Mouse (Mus musculus): ENCODE data around the gene 4933434E20Rik. TPM values are rescaled to one million over a fixed set of nuclear protein-coding genes. Genes with fewer than 3 reads are reported as not detected.

4933434E20Rik gene
- polyA plus RNA-seq (2014; fragmentation: Nextera tagmentation; extraction: Ambion mirVana): 144 TPM in 2 replicates

DNA sequence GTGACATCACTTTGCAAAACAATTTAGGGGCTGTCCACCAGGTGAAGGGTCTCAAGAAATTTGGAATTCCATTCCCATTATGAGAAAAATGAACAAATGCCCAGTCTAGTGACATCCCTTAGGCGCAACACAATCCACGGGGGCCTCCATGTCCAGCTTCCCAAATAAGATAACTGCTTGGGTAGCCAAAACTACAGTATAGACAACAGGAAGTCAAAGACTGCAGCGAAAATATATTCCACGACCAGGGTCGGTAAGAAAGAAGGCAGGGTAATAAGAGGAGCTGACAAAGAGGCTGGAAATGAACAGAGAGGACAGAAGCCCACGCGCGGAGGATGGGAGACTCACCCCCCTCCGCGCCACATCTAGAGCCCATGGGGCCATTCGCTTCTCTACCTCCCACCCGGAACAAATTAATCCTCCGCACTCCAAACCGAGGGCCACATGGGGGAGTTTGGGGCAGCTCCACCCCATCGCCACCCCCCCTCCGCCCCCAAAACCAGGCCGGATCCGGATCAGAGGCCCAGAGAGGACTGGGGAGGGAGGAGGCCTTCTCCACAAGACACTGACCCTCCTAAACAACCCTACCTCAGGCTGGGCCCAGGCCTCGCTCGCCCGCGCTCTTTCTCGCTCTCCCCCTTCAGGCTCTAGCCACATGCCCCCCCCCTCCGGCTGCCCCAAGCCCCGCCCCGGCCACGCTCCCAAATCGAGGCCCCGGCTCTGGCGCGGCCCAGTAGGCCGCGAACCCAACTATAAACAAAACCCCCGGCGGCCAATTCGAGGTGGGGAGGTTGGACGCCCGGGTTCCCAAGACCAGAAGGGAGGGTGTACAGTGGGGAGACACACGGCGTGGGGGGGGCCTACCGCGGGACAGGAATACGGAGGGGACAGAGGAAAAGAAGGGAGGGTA, at the start of gene 4933434E20Rik:
Gene 4933434E20Rik (plus strand): TSS at position 196 of the 910 bp plus-strand sequence.
- peak within 1 kb of the TSS; percentile 76 for H3K4me2 ChIP-seq (ENCODE audit: low read depth, low read length)
- ATAC-seq (ENCODE audit: low read depth) (peak; percentile 71), DNase-seq (ENCODE audit: low spot score) (peak; percentile 67)

DNA sequence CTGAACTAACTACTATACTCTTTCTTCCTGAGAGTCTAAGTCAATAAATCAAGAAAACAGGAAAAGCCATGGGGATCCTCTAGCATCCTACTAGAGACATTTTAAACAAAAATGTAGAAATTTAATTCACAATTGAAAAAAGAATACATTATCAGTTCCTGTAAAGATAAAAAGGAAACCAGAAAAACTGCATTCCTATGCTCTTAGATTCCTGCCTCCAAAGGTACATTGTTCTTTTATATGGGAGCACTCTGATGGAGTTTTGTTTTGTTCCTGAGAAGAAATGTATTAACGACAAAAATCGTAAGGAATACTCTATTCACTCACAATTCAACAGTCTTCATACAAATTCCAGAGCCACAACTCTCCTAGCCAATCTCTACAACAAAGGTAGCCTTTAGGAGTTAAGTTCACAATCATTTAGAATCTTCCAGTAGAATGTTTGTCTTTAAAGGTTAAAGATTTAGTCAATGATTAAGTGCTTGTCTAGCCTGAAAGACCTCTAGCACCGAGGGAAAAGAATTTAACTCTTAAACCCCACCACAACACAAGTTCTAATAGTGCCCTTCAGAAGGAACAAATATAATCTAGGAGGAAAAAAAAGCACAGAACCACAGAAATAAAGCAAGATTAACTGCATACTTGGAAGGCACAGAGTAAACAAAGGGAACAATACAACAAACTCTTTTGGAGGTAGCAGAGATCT, 47.2 kb upstream of the 4933434E20Rik start:
- H3K27me3 ChIP-seq (replicated peaks; ENCODE audit: control insufficient read depth, insufficient read depth, low read length): no peaks in the 10 kb centered on the region
- WGBS: 70% methylated on average over 3 of the region's 3 CpGs
- no peak overlapping the region for H3K4me3 ChIP-seq (ENCODE audit: low read depth, low read length)
- no peak for DNase-seq (ENCODE audit: low spot score)
- H3K27ac ChIP-seq (replicated peaks; ENCODE audit: low read depth, low read length): 0 out of 2 replicates have a peak overlapping the region, but pooled peaks have one; percentile 8
- no peak for ATAC-seq (ENCODE audit: low read depth)
- H3K4me2 ChIP-seq (ENCODE audit: low read depth, low read length): no peak overlapping the region
- H3K36me3 ChIP-seq (ENCODE audit: control insufficient read depth, insufficient read depth, low read length): peaks cover 93% of the 10 kb centered on the region
- no peaks in the 10 kb centered on the region for H3K9me3 ChIP-seq (ENCODE audit: control insufficient read depth, low read length)
- H3K9ac ChIP-seq (ENCODE audit: low read depth, low read length): no peak overlapping the region
- H3K4me1 ChIP-seq (ENCODE audit: control insufficient read depth, insufficient read depth, low read length): peaks cover 5% of the 10 kb centered on the region; the same call in 1 of the 2 replicates

More for the DNA sequence above, at the start of gene 4933434E20Rik:
- peaks cover 31% of the 10 kb centered on the region for H3K36me3 ChIP-seq (ENCODE audit: control insufficient read depth, insufficient read depth, low read length)
- WGBS: 2% methylated on average over 36 of the region's 43 CpGs
- no peaks in the 10 kb centered on the region for H3K9me3 ChIP-seq (ENCODE audit: control insufficient read depth, low read length)
- H3K27me3 ChIP-seq (replicated peaks; ENCODE audit: control insufficient read depth, insufficient read depth, low read length): no peaks in the 10 kb centered on the region
- H3K27ac ChIP-seq (replicated peaks; ENCODE audit: low read depth, low read length): peak within 1 kb of the TSS; percentile 96
- peaks cover 11% of the 10 kb centered on the region for H3K4me1 ChIP-seq (ENCODE audit: control insufficient read depth, insufficient read depth, low read length)
- H3K4me3 ChIP-seq (ENCODE audit: low read depth, low read length): peak within 1 kb of the TSS; percentile 79
- peak within 1 kb of the TSS; percentile 98 for H3K9ac ChIP-seq (ENCODE audit: low read depth, low read length)

DNA sequence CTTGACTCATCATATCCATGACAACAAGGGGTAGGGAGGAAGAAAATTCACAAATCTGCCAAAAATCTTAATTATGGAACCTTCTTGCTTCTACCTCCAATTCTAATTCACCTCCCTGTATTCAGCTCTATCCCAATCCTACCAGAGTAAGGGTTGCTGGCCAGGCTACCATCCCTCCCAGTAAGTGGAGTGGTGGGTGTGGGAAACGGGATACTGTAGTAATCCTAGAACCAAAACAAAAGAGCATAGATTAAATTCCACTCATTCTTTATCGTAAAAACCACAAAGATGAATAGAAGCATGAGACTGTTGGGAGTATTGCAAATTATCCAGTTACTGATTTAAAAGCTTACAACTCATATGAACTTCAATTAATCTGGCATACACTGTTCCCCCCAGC, 41.1 kb upstream of the 4933434E20Rik start:
- peaks cover 100% of the 10 kb centered on the region for H3K36me3 ChIP-seq (ENCODE audit: control insufficient read depth, insufficient read depth, low read length)
- H3K27me3 ChIP-seq (replicated peaks; ENCODE audit: control insufficient read depth, insufficient read depth, low read length): no peaks in the 10 kb centered on the region
- 68% methylated on average over 2 of the region's 2 CpGs for WGBS
- no peak overlapping the region for H3K9ac ChIP-seq (ENCODE audit: low read depth, low read length)
- no peak overlapping the region for H3K4me2 ChIP-seq (ENCODE audit: low read depth, low read length)
- ATAC-seq (ENCODE audit: low read depth): no peak
- no peak overlapping the region for H3K4me3 ChIP-seq (ENCODE audit: low read depth, low read length)
- H3K27ac ChIP-seq (replicated peaks; ENCODE audit: low read depth, low read length): no peak overlapping the region
- no peaks in the 10 kb centered on the region for H3K9me3 ChIP-seq (ENCODE audit: control insufficient read depth, low read length)
- no peak for DNase-seq (ENCODE audit: low spot score)
- no peaks in the 10 kb centered on the region for H3K4me1 ChIP-seq (ENCODE audit: control insufficient read depth, insufficient read depth, low read length)

DNA sequence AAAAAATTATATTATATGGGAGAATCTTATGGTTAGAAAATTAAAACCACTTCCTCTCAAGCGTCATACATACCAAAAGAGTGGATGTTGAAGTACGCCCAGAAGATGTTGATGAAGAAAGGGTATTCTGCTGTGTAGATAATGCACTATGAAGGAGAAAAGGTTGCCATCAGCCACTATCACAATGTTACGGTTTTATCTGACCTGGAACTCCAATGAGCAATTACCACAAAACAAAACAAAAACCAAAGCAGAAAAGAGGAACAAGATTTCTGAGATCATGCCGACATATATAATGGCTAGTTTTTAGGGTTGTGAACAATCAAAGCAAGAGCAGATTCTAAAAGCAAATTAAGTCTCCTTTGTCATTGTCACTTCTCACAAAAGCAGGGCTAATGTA, 34.8 kb upstream of the 4933434E20Rik start:
- no peaks in the 10 kb centered on the region for H3K27me3 ChIP-seq (replicated peaks; ENCODE audit: control insufficient read depth, insufficient read depth, low read length)
- 94% methylated on average over 4 of the region's 4 CpGs for WGBS
- H3K9me3 ChIP-seq (ENCODE audit: control insufficient read depth, low read length): no peaks in the 10 kb centered on the region
- no peak overlapping the region for H3K4me2 ChIP-seq (ENCODE audit: low read depth, low read length)
- H3K4me1 ChIP-seq (ENCODE audit: control insufficient read depth, insufficient read depth, low read length): no peaks in the 10 kb centered on the region
- no peak overlapping the region for H3K9ac ChIP-seq (ENCODE audit: low read depth, low read length)
- no peak overlapping the region for H3K4me3 ChIP-seq (ENCODE audit: low read depth, low read length)
- H3K27ac ChIP-seq (replicated peaks; ENCODE audit: low read depth, low read length): no peak overlapping the region
- DNase-seq (ENCODE audit: low spot score) (no peak), ATAC-seq (ENCODE audit: low read depth) (no peak)
- peaks cover 100% of the 10 kb centered on the region for H3K36me3 ChIP-seq (ENCODE audit: control insufficient read depth, insufficient read depth, low read length)

DNA sequence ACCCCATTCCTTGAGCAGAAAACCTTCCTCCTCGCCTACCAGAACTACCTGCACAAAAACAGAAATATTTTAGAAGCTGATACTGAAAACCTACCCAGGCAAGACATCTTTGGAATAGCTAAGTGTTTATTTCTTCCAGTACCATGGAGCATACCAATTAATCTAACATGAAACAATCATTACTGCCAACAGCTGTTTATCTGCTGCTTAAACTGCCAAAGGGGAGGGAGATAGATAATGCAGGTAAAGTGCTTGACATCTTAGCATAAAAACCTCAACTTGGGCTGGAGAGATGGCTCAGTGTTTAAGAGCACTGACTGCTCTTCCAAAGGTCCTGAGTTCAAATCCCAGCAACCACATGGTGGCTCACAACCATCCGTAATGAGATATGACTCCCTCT, 16.8 kb upstream of the 4933434E20Rik start:
- ATAC-seq (ENCODE audit: low read depth): no peak
- H3K27me3 ChIP-seq (replicated peaks; ENCODE audit: control insufficient read depth, insufficient read depth, low read length): no peaks in the 10 kb centered on the region
- peaks cover 89% of the 10 kb centered on the region for H3K36me3 ChIP-seq (ENCODE audit: control insufficient read depth, insufficient read depth, low read length)
- no peak overlapping the region for H3K27ac ChIP-seq (replicated peaks; ENCODE audit: low read depth, low read length)
- no peak overlapping the region for H3K9ac ChIP-seq (ENCODE audit: low read depth, low read length)
- H3K4me3 ChIP-seq (ENCODE audit: low read depth, low read length): no peak overlapping the region
- H3K9me3 ChIP-seq (ENCODE audit: control insufficient read depth, low read length): no peaks in the 10 kb centered on the region
- H3K4me2 ChIP-seq (ENCODE audit: low read depth, low read length): no peak overlapping the region
- no peaks in the 10 kb centered on the region for H3K4me1 ChIP-seq (ENCODE audit: control insufficient read depth, insufficient read depth, low read length)
- WGBS: 100% methylated on average over 2 of the region's 2 CpGs
- no peak for DNase-seq (ENCODE audit: low spot score)

DNA sequence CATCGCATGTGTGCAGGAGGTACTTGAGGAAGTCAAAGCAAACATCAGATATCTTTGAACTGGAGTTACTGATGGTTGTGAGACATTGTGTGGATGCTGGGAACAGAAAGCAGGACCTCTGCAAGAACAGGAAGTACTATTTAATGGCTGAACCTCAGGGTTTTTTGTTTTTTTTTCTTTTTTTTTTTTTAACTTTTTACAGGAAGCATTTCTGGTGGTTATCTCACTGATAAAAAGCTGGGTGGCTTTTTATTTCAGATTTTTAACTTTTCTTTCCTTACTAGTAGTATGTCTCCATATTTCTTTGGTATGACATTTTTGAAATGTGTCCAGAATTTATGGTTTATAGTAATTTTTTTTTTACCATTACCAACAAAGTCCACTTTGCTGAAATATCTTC, 15.2 kb upstream of the 4933434E20Rik start:
- no peak overlapping the region for H3K4me2 ChIP-seq (ENCODE audit: low read depth, low read length)
- WGBS: 95% methylated on average over 1 of the region's 1 CpGs
- H3K9me3 ChIP-seq (ENCODE audit: control insufficient read depth, low read length): no peaks in the 10 kb centered on the region
- no peak for ATAC-seq (ENCODE audit: low read depth)
- H3K27me3 ChIP-seq (replicated peaks; ENCODE audit: control insufficient read depth, insufficient read depth, low read length): no peaks in the 10 kb centered on the region
- H3K9ac ChIP-seq (ENCODE audit: low read depth, low read length): no peak overlapping the region
- no peak overlapping the region for H3K27ac ChIP-seq (replicated peaks; ENCODE audit: low read depth, low read length)
- no peaks in the 10 kb centered on the region for H3K4me1 ChIP-seq (ENCODE audit: control insufficient read depth, insufficient read depth, low read length)
- H3K36me3 ChIP-seq (ENCODE audit: control insufficient read depth, insufficient read depth, low read length): peaks cover 89% of the 10 kb centered on the region
- no peak overlapping the region for H3K4me3 ChIP-seq (ENCODE audit: low read depth, low read length)
- DNase-seq (ENCODE audit: low spot score): no peak

DNA sequence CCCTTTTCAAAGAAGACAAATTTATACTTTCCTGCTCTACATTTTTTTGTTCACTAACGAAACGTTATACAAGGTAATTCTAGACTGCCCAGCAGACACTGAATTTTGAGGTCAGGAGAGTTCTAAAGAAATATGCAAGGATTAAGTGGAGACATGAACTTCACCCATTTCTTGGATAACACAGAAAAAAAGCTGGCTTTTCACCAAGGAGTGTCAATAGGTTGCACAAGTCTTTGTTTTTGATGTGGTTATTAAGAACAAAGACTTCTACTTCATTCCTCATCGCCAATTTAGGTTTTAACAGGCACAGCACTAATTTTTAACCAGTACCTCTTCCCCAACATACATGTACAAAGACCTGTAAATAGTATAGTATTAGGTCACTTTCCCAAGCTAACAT, 1.7 kb upstream of the 4933434E20Rik start:
- Histone ChIP-seq H3K4me2 (ENCODE audit: low read depth, low read length) (no peak overlapping the region), H3K36me3 (ENCODE audit: control insufficient read depth, insufficient read depth, low read length) (peaks cover 30% of the 10 kb centered on the region), H3K9me3 (ENCODE audit: control insufficient read depth, low read length) (no peaks in the 10 kb centered on the region), H3K4me1 (ENCODE audit: control insufficient read depth, insufficient read depth, low read length) (peaks cover 11% of the 10 kb centered on the region), H3K4me3 (ENCODE audit: low read depth, low read length) (no peak overlapping the region), H3K27me3 (replicated peaks; ENCODE audit: control insufficient read depth, insufficient read depth, low read length) (no peaks in the 10 kb centered on the region), H3K9ac (ENCODE audit: low read depth, low read length) (0 out of 2 replicates have a peak overlapping the region, but pooled peaks have one; percentile 6), H3K27ac (replicated peaks; ENCODE audit: low read depth, low read length) (no peak overlapping the region)
- WGBS: 48% methylated on average over 3 of the region's 3 CpGs
- DNase-seq (ENCODE audit: low spot score): no peak
- ATAC-seq (ENCODE audit: low read depth): no peak

DNA sequence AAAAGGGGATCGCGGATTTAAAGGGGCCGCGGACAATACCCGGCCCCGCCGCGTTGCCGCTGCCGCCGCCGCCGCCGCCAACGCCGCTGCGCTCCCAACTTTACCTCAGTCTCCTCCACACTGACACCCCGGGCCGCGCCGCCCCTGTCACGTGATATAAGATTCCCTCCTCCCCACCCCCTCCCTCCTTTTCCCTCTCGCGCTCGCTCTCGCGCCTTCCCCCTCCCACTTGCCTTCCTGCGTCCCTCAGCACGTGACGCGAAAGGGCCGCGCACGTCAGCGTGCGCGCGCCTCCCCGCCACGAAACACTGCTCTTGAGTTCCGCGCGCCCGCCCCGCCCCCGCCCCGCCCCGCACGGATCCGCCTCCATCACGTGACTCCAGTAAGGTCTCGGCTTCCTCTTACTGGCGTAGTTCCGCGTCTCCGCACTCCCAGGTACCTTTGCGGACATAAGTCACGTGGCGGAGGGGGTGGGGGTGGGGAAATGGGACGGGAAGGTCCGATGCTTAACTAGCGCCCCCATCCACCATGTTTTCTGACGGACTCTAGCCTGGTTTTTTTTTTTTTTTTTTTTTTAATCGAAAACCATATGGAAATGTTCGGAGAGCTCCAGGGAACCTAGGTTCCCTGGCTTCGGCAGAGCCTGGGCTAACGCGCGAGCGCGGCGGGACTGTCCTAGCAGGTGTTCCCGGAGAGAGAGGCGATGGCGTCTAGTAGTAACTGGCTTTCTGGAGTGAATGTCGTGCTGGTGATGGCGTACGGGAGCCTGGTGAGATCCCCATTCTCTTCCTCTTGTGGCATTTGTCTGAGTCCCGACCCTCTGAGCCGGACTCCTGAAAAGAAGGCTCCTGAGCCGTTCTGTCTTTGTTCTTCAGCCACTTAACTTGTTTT, 1.2 kb downstream of the 4933434E20Rik start, which contains the start of gene Ubap2l:
Gene Ubap2l (minus strand): TSS at position 278 of the 891 bp plus-strand sequence.
- Histone ChIP-seq H3K4me3 (ENCODE audit: low read depth, low read length) (peak within 1 kb of the TSS; percentile 79), H3K9ac (ENCODE audit: low read depth, low read length) (peak within 1 kb of the TSS; percentile 98), H3K4me2 (ENCODE audit: low read depth, low read length) (peak within 1 kb of the TSS; percentile 76), H3K4me1 (ENCODE audit: control insufficient read depth, insufficient read depth, low read length) (peaks cover 11% of the 10 kb centered on the region), H3K36me3 (ENCODE audit: control insufficient read depth, insufficient read depth, low read length) (peaks cover 31% of the 10 kb centered on the region), H3K9me3 (ENCODE audit: control insufficient read depth, low read length) (no peaks in the 10 kb centered on the region), H3K27me3 (replicated peaks; ENCODE audit: control insufficient read depth, insufficient read depth, low read length) (no peaks in the 10 kb centered on the region), H3K27ac (replicated peaks; ENCODE audit: low read depth, low read length) (peak within 1 kb of the TSS; percentile 96)
- ATAC-seq (ENCODE audit: low read depth): peak; percentile 93
- DNase-seq (ENCODE audit: low spot score): peak; percentile 99
- 0% methylated on average over 58 of the region's 81 CpGs for WGBS
